Mouse (Mus musculus) intestine, postnatal 0 days (tissue): ENCODE measurements at regions not wholly inside any gene's neighbourhood (a gene's known extent, or its start where the extent isn't known, plus 50 kb on each side); places are given as distances from the start of the nearest gene placed in this dataset.

Source experiments
- ATAC-seq: fragments of 200-750 bp; cut with Nextera tagmentation; 2 replicates; pipeline ENCODE4 v1.8.0; 2017; ENCODE audit warnings: mild to moderate bottlenecking, moderate TSS enrichment, moderate library complexity
- H3K27ac ChIP-seq: fragments of 300-500 bp; sonication (generic); 2 replicates; pipeline ENCODE4 v1.5.1; 2014; ENCODE audit warnings: mild to moderate bottlenecking, low read depth, low read length, moderate library complexity
- H3K27me3 ChIP-seq: fragments of 300-500 bp; sonication (generic); replicated peaks from 2 replicates; pipeline ENCODE4 v1.6.1; 2014; ENCODE audit warnings: low read length, mixed read lengths; ENCODE audit not compliant: control insufficient read depth, insufficient read depth
- H3K36me3 ChIP-seq: fragments of 300-500 bp; sonication (generic); 2 replicates; pipeline ENCODE4 v1.6.1; 2014; ENCODE audit warnings: mild to moderate bottlenecking, moderate library complexity; ENCODE audit not compliant: control insufficient read depth, insufficient read depth
- H3K4me1 ChIP-seq: fragments of 300-500 bp; sonication (generic); replicated peaks from 2 replicates; pipeline ENCODE4 v1.6.1; 2014; ENCODE audit warnings: antibody characterized with exemption, low read length, mixed read lengths; ENCODE audit not compliant: control insufficient read depth, insufficient read depth
- H3K4me2 ChIP-seq: fragments of 300-500 bp; sonication (generic); replicated peaks from 2 replicates; pipeline ENCODE4 v1.6.1; 2014; ENCODE audit warnings: low read depth, mild to moderate bottlenecking, moderate library complexity
- H3K4me3 ChIP-seq: fragments of 300-500 bp; sonication (generic); 2 replicates; pipeline ENCODE4 v1.5.1; 2014; ENCODE audit warnings: low read depth, low read length
- H3K9ac ChIP-seq: fragments of 300-500 bp; sonication (generic); 2 replicates; pipeline ENCODE4 v1.6.1; 2014; ENCODE audit warnings: mild to moderate bottlenecking, low read depth, low read length
- H3K9me3 ChIP-seq: fragments of 300-500 bp; sonication (generic); 2 replicates; pipeline ENCODE4 v1.6.1; 2016; ENCODE audit warnings: mixed run types; ENCODE audit not compliant: control insufficient read depth
- CTCF ChIP-seq: sonication (generic); IDR thresholded peaks from 2 replicates; pipeline ENCODE4 v1.5.1; 2016; ENCODE audit warnings: low read depth, mild to moderate bottlenecking, control low read depth, antibody characterized with exemption, moderate library complexity
- WGBS: fragments of 180-500 bp; shearing (Covaris S2); extraction: QIAGEN DNeasy Blood & Tissue Kit; methylation state at CpG from one replicate; pipeline ENCODE4 v1.1.7; 2014; 5-methylcytosine and 5-hydroxymethylcytosine counted together

GRCm38 (mm10) chr9:46511307-46511706 lies 191.5 kb upstream of the 4931429L15Rik start:
- no peak overlapping the region for H3K4me2 ChIP-seq
- no peak for TF ChIP-seq CTCF
- H3K9ac ChIP-seq, result no peak overlapping the region
- H3K27ac ChIP-seq, result no peak overlapping the region
- H3K9me3 ChIP-seq, result no peaks in the 10 kb centered on the region
- H3K36me3 ChIP-seq, result no peaks in the 10 kb centered on the region
- 64% methylated on average over 6 of the region's 6 CpGs for WGBS
- no peaks in the 10 kb centered on the region for H3K27me3 ChIP-seq
- no peak overlapping the region for H3K4me3 ChIP-seq
- no peaks in the 10 kb centered on the region for H3K4me1 ChIP-seq
- ATAC-seq, result no peak

- 59% methylated on average over 5 of the region's 5 CpGs for WGBS
- Histone ChIP-seq H3K9ac (no peak overlapping the region), H3K4me3 (no peak overlapping the region), H3K4me1 (no peaks in the 10 kb centered on the region), H3K36me3 (no peaks in the 10 kb centered on the region), H3K27me3 (no peaks in the 10 kb centered on the region), H3K4me2 (no peak overlapping the region), H3K9me3 (no peaks in the 10 kb centered on the region), H3K27ac (no peak overlapping the region)
- no peak for ATAC-seq
- TF ChIP-seq CTCF, result no peak
Observed at GRCm38 (mm10) chr9:46509896-46510295, 190.1 kb upstream of the 4931429L15Rik start.

DNA sequence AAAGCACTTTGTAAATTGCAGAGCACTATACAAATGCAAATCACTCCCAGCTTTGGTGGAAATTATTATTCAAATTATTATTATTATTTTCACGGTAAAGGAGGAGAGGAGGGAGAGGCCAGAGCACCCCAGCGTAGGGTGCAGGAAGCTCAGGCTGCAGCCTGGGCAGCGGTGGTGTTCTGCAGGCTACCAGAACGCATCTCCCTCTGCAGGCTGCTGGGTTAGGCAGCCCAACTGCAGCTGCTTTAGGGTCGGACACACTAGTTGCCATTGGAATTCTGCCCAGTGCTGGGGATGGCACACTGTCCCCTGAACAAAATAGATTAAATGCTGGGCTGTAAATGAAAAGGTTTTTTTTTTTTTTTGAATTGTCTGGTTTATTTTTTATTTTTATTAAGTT lies 189.7 kb upstream of the 4931429L15Rik start:
- Histone ChIP-seq H3K27me3 (no peaks in the 10 kb centered on the region), H3K4me2 (no peak overlapping the region), H3K9ac (no peak overlapping the region), H3K27ac (no peak overlapping the region), H3K4me3 (no peak overlapping the region), H3K4me1 (no peaks in the 10 kb centered on the region), H3K9me3 (no peaks in the 10 kb centered on the region), H3K36me3 (no peaks in the 10 kb centered on the region)
- ATAC-seq, result no peak
- TF ChIP-seq CTCF, result no peak
- 29% methylated on average over 5 of the region's 5 CpGs for WGBS

- Histone ChIP-seq H3K27ac (no peak overlapping the region), H3K4me2 (no peak overlapping the region), H3K4me1 (no peaks in the 10 kb centered on the region), H3K27me3 (no peaks in the 10 kb centered on the region), H3K36me3 (no peaks in the 10 kb centered on the region), H3K9ac (no peak overlapping the region), H3K4me3 (no peak overlapping the region), H3K9me3 (no peaks in the 10 kb centered on the region)
- no peak for TF ChIP-seq CTCF
- ATAC-seq, result no peak
- WGBS, result 82% methylated on average over 4 of the region's 4 CpGs
Observed at GRCm38 (mm10) chr9:46507036-46507435, 187.2 kb upstream of the 4931429L15Rik start.

- Histone ChIP-seq H3K9me3 (no peaks in the 10 kb centered on the region), H3K36me3 (no peaks in the 10 kb centered on the region), H3K9ac (no peak overlapping the region), H3K27me3 (no peaks in the 10 kb centered on the region), H3K4me3 (no peak overlapping the region), H3K4me1 (no peaks in the 10 kb centered on the region), H3K4me2 (no peak overlapping the region), H3K27ac (no peak overlapping the region)
- WGBS, result 46% methylated on average over 12 of the region's 12 CpGs
- TF ChIP-seq CTCF, result no peak
- ATAC-seq, result no peak
Observed at GRCm38 (mm10) chr9:46504536-46504935, 184.8 kb upstream of the 4931429L15Rik start.

DNA sequence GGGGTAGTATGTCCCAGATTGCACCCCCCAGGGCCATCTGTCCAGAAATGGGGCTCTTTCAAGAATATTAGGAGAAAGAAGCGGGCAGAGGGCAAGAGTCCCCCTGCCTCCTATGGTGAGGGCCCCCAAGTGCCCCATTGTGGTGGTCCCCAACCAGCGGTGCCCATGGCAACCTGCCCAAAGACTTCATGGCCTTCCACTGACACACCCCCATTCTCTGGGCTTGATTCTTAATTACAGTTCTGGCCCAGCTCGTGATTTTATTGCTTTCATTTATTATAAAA lies 184.3 kb upstream of the 4931429L15Rik start:
- TF ChIP-seq CTCF, result no peak
- H3K36me3 ChIP-seq, result no peaks in the 10 kb centered on the region
- no peak overlapping the region for H3K9ac ChIP-seq

DNA sequence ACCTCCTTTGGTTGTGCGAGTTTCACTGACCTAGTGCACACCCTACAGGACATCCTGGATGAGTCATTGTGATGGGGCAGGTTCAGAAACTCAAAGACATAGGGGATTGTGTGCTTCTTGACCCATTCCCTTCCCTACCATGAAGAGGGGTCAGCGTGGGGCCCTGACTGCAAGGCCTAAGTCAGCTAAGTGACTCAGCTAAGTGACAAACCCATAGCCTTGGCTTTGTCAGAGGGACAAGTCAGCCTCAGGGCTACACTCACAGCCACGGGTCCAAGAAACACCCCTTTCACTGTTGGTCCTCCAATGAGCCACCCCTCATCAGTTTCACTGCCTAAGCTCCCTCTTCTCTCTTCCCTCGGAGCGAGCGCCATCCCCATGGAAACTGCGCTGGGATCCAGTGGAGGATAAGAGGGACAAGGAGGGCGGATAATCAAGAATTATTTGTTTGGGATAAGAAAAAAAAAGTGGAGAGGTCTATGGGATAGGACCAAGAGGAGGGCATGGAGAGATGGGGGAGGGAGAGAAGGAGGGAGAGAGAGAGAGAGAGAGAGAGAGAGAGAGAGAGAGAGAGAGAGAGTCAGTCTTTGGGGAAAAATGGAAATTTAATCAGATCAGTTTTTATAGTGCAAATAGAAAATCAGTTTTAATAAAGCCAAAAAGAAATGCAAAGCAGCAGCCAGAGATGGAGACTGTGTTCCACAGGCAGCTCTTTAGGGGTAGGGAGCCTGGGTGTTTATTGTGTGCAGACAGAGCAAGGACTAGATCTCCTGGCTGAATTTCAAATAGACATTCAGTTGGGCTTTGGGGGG lies 183.7 kb upstream of the 4931429L15Rik start:
- Histone ChIP-seq H3K36me3 (no peaks in the 10 kb centered on the region), H3K27ac (no peak overlapping the region), H3K4me3 (no peak overlapping the region), H3K4me1 (no peaks in the 10 kb centered on the region), H3K27me3 (no peaks in the 10 kb centered on the region), H3K9me3 (no peaks in the 10 kb centered on the region), H3K4me2 (no peak overlapping the region), H3K9ac (no peak overlapping the region)
- TF ChIP-seq CTCF, result no peak
- ATAC-seq, result no peak
- WGBS, result 78% methylated on average over 8 of the region's 8 CpGs

More for the DNA sequence above, 184.3 kb upstream of the 4931429L15Rik start:
- Histone ChIP-seq H3K4me1 (no peaks in the 10 kb centered on the region), H3K27ac (no peak overlapping the region), H3K4me3 (no peak overlapping the region), H3K9me3 (no peaks in the 10 kb centered on the region), H3K27me3 (no peaks in the 10 kb centered on the region), H3K4me2 (no peak overlapping the region)
- no peak for ATAC-seq
- 68% methylated on average over 3 of the region's 3 CpGs for WGBS
